Mouse (Mus musculus): ENCODE measurements around the gene Mbip.

The Mbip gene

GRCm38 (mm10) chr12:56288548-56288947, 57.1 kb downstream of the Mbip start:
- no peak for DNase-seq

GRCm38 (mm10) chr12:56286828-56287227, 58.9 kb downstream of the Mbip start:
- no peak for DNase-seq

GRCm38 (mm10) chr12:56284210-56284609, 61.5 kb downstream of the Mbip start:
- DNase-seq = no peak

GRCm38 (mm10) chr12:56281649-56282048, 64.0 kb downstream of the Mbip start:
- no peak for DNase-seq

All from right cerebral cortex, postnatal 14 days (tissue).